Mouse (Mus musculus) forebrain, embryonic 16.5 days (tissue): Measurements from ENCODE around the gene Setd7. TPM values are rescaled to one million over a fixed set of nuclear protein-coding genes. Genes with fewer than 3 reads are reported as not detected.
"Not testable (repeated sequence)": the region's sequence is repeated elsewhere in the genome, so short reads cannot be mapped to it uniquely, and the experiment has no call there.

Experiments used
- ATAC-seq: fragments of 200-750 bp; cut with Nextera tagmentation; 2 replicates; pipeline ENCODE4 v1.8.0; 2017; ENCODE audit warnings: mild to moderate bottlenecking, moderate library complexity
- H3K27ac ChIP-seq: fragments of 300-500 bp; sonication (generic); 2 replicates; pipeline ENCODE4 v1.5.1; 2014; ENCODE audit warnings: low read length, control low read depth
- H3K27me3 ChIP-seq: fragments of 300-500 bp; sonication (generic); replicated peaks from 2 replicates; pipeline ENCODE4 v1.6.1; 2014; ENCODE audit warnings: low read length; ENCODE audit not compliant: control insufficient read depth, insufficient read depth
- H3K36me3 ChIP-seq: fragments of 300-500 bp; sonication (generic); 2 replicates; pipeline ENCODE4 v1.6.1; 2014; ENCODE audit not compliant: control insufficient read depth, insufficient read depth
- H3K4me1 ChIP-seq: fragments of 300-500 bp; sonication (generic); replicated peaks from 2 replicates; pipeline ENCODE4 v1.6.1; 2014; ENCODE audit warnings: low read length; ENCODE audit not compliant: control insufficient read depth, insufficient read depth
- H3K4me2 ChIP-seq: fragments of 300-500 bp; sonication (generic); 2 replicates; pipeline ENCODE4 v1.6.1; 2014; ENCODE audit warnings: mild to moderate bottlenecking, low read length, control low read depth
- H3K4me3 ChIP-seq: fragments of 300-500 bp; sonication (generic); replicated peaks from 2 replicates; pipeline ENCODE4 v1.5.1; 2014; ENCODE audit warnings: mild to moderate bottlenecking, low read length, control low read depth
- H3K9ac ChIP-seq: fragments of 300-500 bp; sonication (generic); replicated peaks from 2 replicates; pipeline ENCODE4 v1.6.1; 2014; ENCODE audit warnings: low read depth, low read length, control low read depth
- H3K9me3 ChIP-seq: fragments of 300-500 bp; sonication (generic); 2 replicates; pipeline ENCODE4 v1.6.1; 2016; ENCODE audit warnings: low read length; ENCODE audit not compliant: control insufficient read depth
- whole genome bisulfite sequencing: fragments of 180-500 bp; shearing (Covaris S2); extraction: QIAGEN DNeasy Blood & Tissue Kit; methylation state at CpG from one replicate; pipeline ENCODE4 v1.1.7; 2014; 5-methylcytosine and 5-hydroxymethylcytosine counted together
- polyA plus RNA-seq: library from polyadenylated mRNA; unstranded; fragments of >200 nt; fragmentation: Nextera tagmentation; extraction: Ambion mirVana; gene quantifications from 2 replicates; pipeline ENCODE4 v1.2.1, GENCODE M21; 2015

Setd7 gene
- polyA plus RNA-seq, 1 experiment from 2014 or later = 4.5 TPM

DNA sequence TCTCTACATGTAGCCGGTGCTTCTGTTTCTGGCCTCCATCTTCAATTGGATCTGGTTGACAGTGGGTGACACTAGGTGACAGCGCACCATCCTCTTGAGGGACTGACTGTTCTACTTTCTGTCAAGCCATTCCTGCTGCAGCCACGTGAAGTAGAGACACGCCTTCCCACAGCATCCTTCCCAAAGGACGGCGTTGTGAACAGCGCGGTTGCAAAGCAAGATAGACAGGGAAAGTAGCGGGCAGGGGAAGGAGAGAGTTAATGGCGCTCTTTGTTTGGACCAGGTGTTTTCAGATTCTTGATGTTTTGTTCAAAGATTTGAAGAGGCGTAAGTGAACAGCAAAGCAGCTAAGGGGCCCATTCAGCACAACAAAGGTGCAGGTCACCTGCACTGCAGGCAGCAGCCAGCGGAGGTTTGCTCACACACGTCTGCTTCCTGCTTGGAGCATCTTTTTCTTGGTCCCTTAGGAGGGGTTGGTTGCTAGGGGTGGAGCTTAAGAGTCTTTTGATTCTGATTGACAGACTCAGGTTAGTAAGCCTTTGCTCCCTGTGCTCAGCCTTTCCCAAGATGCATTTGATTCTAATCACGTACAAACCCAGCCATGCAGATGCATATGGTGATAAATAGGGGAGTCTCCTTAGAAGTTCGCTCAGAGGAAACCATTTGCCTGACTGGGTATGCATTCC is 29.7 kb upstream of the Setd7 start:
- peak overlapping the region; percentile 32 for H3K4me2 ChIP-seq
- ATAC-seq = peak; percentile 89
- H3K9ac ChIP-seq = no peak overlapping the region
- 0 out of 2 replicates have a peak, but pooled peaks cover 2% of the 10 kb centered on the region for H3K4me1 ChIP-seq
- H3K27ac ChIP-seq = peak overlapping the region; percentile 2; the same call in 1 of the 2 replicates
- WGBS = 16% methylated on average over 15 of the region's 15 CpGs
- H3K4me3 ChIP-seq = no peak overlapping the region
- H3K27me3 ChIP-seq = no peaks in the 10 kb centered on the region
- no peaks in the 10 kb centered on the region for H3K9me3 ChIP-seq
- H3K36me3 ChIP-seq = no peaks in the 10 kb centered on the region

DNA sequence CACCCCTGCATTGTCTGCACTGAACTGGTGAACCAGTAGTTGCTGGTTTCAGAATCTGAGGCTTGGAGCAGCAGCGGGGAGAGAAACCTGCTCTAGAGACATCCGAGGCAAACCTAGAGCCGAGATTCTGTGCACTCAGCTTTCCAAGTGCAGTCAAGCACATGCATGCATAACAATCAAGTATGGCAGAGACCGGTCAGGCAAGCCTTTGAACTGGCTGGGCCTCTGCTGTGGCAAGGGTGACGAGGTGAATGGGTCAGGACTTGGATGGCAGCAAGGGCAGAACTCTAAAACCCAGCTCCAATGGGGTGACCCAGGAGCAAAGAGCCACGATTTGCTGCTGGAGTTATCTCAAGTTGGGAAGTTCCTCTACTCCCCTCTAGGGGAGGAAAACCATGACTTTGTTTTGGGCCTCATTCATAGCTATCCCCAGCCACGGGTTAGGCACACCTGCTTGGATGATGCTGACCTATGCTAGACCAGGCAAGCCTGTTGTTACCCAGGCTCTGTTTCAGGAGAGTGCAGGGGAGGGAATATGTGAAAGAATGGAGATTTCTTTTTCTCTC is 27.1 kb upstream of the Setd7 start:
- H3K9ac ChIP-seq = no peak overlapping the region
- no peak overlapping the region for H3K27ac ChIP-seq
- H3K9me3 ChIP-seq = no peaks in the 10 kb centered on the region
- no peaks in the 10 kb centered on the region for H3K36me3 ChIP-seq
- no peaks in the 10 kb centered on the region for H3K27me3 ChIP-seq
- H3K4me3 ChIP-seq = no peak overlapping the region
- WGBS = 56% methylated on average over 7 of the region's 7 CpGs
- peaks cover 11% of the 10 kb centered on the region for H3K4me1 ChIP-seq
- ATAC-seq = no peak
- H3K4me2 ChIP-seq = no peak overlapping the region

DNA sequence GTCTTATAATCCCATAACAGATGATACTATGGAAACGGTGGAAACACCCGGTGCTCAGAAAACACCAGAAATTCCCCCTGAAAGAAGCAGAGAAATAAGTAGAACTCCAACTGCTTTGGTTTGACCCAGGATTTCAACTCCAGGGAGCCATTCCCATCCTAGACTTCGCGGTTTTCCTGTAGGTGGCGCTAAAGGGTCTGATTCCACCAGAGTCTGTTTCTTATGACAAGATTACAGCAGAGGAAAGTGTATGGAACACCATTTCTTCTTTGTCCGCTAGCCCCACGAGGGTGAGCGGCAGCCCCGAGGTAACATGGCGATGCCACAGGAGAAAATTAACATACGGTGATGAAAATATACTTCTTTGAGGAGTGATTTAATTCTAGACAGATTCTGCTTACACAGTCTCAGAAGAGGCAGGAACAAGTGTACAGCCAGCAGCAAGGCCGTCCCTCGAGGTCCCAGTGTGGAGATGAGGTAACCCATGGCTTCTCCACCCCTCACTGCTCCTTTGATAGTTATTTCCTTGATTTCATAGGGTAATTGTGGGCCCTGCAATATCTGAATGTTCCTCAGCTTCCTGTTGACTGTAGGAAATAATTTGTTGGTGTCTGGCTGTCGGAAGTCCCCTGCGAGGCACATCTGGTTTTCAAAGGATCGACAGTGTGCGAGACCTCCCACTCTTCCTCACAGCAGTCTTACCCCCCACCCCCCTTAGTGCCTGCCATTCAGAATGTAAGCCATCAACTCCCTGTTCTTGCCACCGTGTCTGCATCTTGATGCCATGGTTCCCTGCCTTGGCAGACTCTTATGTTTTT is 23.1 kb upstream of the Setd7 start:
- Histone ChIP-seq H3K27ac (no peak overlapping the region), H3K4me2 (peak overlapping the region; percentile 16; the same call in 1 of the 2 replicates), H3K4me1 (peaks cover 9% of the 10 kb centered on the region), H3K9me3 (no peaks in the 10 kb centered on the region), H3K9ac (peak overlapping the region; percentile 24), H3K36me3 (no peaks in the 10 kb centered on the region), H3K27me3 (no peaks in the 10 kb centered on the region), H3K4me3 (no peak overlapping the region)
- peak; percentile 91 for ATAC-seq
- 26% methylated on average over 18 of the region's 18 CpGs for WGBS

DNA sequence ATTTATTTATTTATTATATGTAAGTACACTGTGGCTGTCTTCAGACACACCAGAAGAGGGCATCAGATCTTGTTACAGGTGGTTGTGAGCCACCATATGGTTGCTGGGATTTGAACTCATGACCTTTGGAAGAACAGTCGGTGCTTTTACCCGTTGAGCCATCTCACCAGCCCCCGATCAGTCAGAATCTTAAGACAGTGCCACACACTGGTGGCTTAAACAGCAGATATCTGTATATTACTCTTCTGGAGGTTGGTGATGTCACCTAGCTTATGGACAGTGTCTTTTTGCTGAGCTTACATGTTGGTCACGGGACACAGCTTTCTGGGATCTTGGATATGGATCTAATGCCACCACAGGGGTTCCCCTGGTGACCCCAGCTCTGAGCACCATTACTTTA is 18.6 kb upstream of the Setd7 start:
- not testable (repeated sequence) for H3K9ac ChIP-seq, H3K9me3 ChIP-seq, ATAC-seq, H3K27me3 ChIP-seq, H3K4me1 ChIP-seq, H3K27ac ChIP-seq, H3K4me3 ChIP-seq, H3K36me3 ChIP-seq, H3K4me2 ChIP-seq
- WGBS = 78% methylated on average over 4 of the region's 4 CpGs

DNA sequence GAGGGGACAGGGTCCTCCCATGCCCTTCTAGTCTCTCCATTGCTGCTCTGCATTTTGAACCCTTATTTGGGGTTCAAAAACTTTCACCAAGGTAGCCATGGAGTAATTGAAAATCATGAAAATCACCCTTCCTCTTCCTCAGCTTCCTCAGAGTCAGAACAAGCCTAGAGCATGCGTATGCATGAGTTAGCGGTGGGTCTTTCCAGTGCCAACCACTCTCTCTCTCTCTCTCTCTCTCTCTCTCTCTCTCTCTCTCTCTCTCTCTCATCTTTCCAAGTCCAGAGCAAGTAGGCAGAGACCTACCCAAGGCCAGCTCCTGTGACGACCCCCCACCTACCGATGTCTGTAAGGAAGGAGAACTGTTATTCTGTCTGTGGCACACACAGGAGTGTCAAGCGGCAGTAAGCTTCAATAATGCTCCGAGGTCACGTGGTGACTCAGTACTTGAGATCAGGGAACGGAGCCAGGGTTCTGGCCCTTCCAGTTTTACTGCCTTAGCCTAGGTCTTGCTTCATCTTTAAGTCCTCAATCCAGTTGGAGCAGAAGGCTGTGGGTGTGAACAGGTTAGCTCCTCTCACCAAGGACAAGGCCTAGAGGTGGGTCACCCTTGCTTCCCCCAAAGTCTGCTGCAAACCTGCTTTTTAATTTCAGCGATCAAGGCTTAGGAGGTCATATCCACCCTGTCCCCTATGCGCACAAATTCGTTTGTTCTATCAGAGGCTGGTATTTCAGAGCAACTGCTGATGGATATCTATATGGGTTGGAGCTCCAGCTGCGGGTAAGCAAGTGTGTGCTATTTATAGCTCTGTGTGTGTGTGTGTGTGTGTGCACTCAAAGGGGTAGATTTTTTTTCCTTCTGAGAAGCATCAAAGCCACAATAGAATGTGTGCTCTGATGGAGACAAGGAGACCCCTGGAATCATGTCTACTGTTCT is 17.4 kb upstream of the Setd7 start:
- 0 out of 2 replicates have a peak, but pooled peaks cover 2% of the 10 kb centered on the region for H3K4me1 ChIP-seq
- WGBS = 73% methylated on average over 12 of the region's 12 CpGs
- ATAC-seq = no peak

DNA sequence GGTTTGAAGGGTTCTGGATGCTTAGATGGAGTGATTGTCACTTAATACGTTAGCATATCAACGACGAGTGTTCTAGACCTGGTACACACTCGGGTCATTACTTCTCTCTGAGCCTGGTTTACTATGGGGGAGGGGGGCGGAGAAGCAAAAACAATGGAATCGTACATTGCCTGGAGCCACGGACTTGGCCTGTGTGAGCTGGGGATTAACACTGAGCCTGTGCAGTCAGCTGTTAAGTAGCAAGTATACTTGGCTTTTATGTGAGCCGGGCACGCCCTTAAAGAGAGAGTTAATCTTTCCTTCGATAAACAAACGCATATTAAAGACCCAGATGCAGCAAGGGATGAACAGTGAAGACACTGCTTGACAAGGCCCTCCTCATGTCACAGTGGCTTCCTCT is 16.7 kb upstream of the Setd7 start:
- H3K9me3 ChIP-seq = no peaks in the 10 kb centered on the region
- ATAC-seq = no peak
- H3K36me3 ChIP-seq = no peaks in the 10 kb centered on the region
- H3K27ac ChIP-seq = no peak overlapping the region
- 0 out of 2 replicates have a peak, but pooled peaks cover 2% of the 10 kb centered on the region for H3K4me1 ChIP-seq
- 30% methylated on average over 11 of the region's 11 CpGs for WGBS
- no peak overlapping the region for H3K4me2 ChIP-seq
- H3K27me3 ChIP-seq = no peaks in the 10 kb centered on the region
- no peak overlapping the region for H3K4me3 ChIP-seq
- H3K9ac ChIP-seq = no peak overlapping the region

More for the DNA sequence above, 17.4 kb upstream of the Setd7 start:
- Histone ChIP-seq H3K27me3 (no peaks in the 10 kb centered on the region), H3K4me2 (no peak overlapping the region), H3K9me3 (no peaks in the 10 kb centered on the region), H3K36me3 (no peaks in the 10 kb centered on the region), H3K27ac (no peak overlapping the region), H3K9ac (no peak overlapping the region), H3K4me3 (no peak overlapping the region)

DNA sequence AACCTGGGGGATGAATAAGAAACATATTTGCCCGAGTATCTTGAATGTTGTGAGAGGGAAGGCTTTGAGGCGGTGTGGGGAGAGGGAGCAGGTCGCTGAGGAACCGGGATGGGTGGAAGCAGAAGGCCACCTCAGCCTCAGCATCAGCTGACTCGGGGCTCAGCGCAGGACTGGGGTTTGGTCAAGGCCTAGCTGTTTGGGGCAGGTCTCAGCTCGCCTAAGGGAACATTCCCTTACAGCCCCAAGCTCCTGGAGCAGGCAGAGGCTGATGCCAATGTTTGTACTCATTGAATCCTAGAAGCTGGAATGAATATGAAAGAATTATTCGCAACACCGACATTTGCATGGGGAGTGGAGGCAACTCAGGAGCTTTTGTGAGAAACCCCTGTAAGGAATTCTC is 13.2 kb upstream of the Setd7 start:
- ATAC-seq = no peak
- Histone ChIP-seq H3K27ac (no peak overlapping the region), H3K4me1 (0 out of 2 replicates have a peak, but pooled peaks cover 2% of the 10 kb centered on the region)

DNA sequence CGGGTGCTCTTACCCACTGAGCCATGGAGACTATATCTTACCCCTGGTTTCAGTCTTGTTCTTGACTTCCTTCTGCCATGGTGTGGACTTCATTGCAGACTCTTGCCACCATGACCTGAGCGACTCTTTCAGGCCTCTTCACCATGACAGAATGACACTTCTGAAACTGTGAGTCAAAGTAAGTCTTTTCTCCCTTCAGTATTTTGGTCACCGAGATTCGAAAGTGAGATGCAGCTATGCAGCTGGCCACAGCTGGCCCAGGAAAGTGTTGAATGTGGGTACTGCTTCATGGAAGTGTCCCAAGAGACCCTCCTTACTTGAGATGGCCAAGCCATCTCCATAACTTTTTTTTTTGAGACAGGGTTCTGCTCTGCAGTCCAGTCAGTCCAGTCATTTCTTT is 9.5 kb upstream of the Setd7 start:
- H3K36me3 ChIP-seq = no peaks in the 10 kb centered on the region
- no peaks in the 10 kb centered on the region for H3K27me3 ChIP-seq
- ATAC-seq = no peak
- WGBS = 94% methylated on average over 4 of the region's 4 CpGs
- no peaks in the 10 kb centered on the region for H3K9me3 ChIP-seq
- no peak overlapping the region for H3K9ac ChIP-seq
- H3K4me3 ChIP-seq = no peak overlapping the region
- H3K27ac ChIP-seq = no peak overlapping the region
- no peak overlapping the region for H3K4me2 ChIP-seq
- H3K4me1 ChIP-seq = no peaks in the 10 kb centered on the region

More for the DNA sequence above, 13.2 kb upstream of the Setd7 start:
- Histone ChIP-seq H3K4me2 (no peak overlapping the region), H3K27me3 (no peaks in the 10 kb centered on the region), H3K9me3 (no peaks in the 10 kb centered on the region), H3K4me3 (no peak overlapping the region), H3K36me3 (no peaks in the 10 kb centered on the region), H3K9ac (no peak overlapping the region)
- 68% methylated on average over 9 of the region's 9 CpGs for WGBS
